Mouse (Mus musculus) heart, postnatal 0 days (tissue): ENCODE results near the gene Lgals8. TPM values are rescaled to one million over a fixed set of nuclear protein-coding genes. Genes with fewer than 3 reads are reported as not detected.

Experiments used
- ATAC-seq: fragments of 200-750 bp; cut with Nextera tagmentation; 2 replicates; pipeline ENCODE4 v1.8.0; 2017; ENCODE audit warnings: low read depth, moderate number of reproducible peaks, moderate library complexity; ENCODE audit not compliant: insufficient read depth
- DNase-seq: peaks from one replicate; pipeline ENCODE4 v3.0.0-alpha.2; 2016; ENCODE audit warnings: low spot score
- H3K27ac ChIP-seq: fragments of 300-500 bp; sonication (generic); 2 replicates; pipeline ENCODE4 v1.5.1; 2014; ENCODE audit warnings: low read depth, mild to moderate bottlenecking
- H3K27me3 ChIP-seq: fragments of 300-500 bp; sonication (generic); 2 replicates; pipeline ENCODE4 v1.6.1; 2014; ENCODE audit warnings: low read length, mixed read lengths; ENCODE audit not compliant: control insufficient read depth, insufficient read depth
- H3K36me3 ChIP-seq: fragments of 300-500 bp; sonication (generic); replicated peaks from 2 replicates; pipeline ENCODE4 v1.6.1; 2014; ENCODE audit warnings: low read length, mixed read lengths; ENCODE audit not compliant: control insufficient read depth, insufficient read depth
- H3K4me1 ChIP-seq: fragments of 300-500 bp; sonication (generic); 2 replicates; pipeline ENCODE4 v1.6.1; 2014; ENCODE audit warnings: antibody characterized with exemption; ENCODE audit not compliant: control insufficient read depth, insufficient read depth
- H3K4me2 ChIP-seq: fragments of 300-500 bp; sonication (generic); 2 replicates; pipeline ENCODE4 v1.6.1; 2014; ENCODE audit warnings: low read depth, mild to moderate bottlenecking, low read length, moderate library complexity
- H3K4me3 ChIP-seq: fragments of 300-500 bp; sonication (generic); 2 replicates; pipeline ENCODE4 v1.5.1; 2014; ENCODE audit warnings: low read depth, low read length
- H3K9ac ChIP-seq: fragments of 300-500 bp; sonication (generic); replicated peaks from 2 replicates; pipeline ENCODE4 v1.6.1; 2014; ENCODE audit warnings: low read depth, low read length, mixed read lengths
- H3K9me3 ChIP-seq: fragments of 300-500 bp; sonication (generic); replicated peaks from 2 replicates; pipeline ENCODE4 v1.6.1; 2016; ENCODE audit warnings: low read length; ENCODE audit not compliant: control insufficient read depth
- CTCF ChIP-seq: IDR thresholded peaks from 2 replicates; pipeline ENCODE4 v1.5.1; 2016; ENCODE audit warnings: antibody characterized with exemption, control low read depth, low read depth
- EP300 ChIP-seq: IDR thresholded peaks from 2 replicates; pipeline ENCODE4 v1.6.1; 2016; ENCODE audit warnings: antibody characterized with exemption, low read depth
- WGBS: fragments of 180-500 bp; shearing (Covaris S2); extraction: QIAGEN DNeasy Blood & Tissue Kit; methylation state at CpG from one replicate; pipeline ENCODE4 v1.1.7; 2014; 5-methylcytosine and 5-hydroxymethylcytosine counted together
- polyA plus RNA-seq: library from polyadenylated mRNA; unstranded; fragments of >200 nt; fragmentation: Nextera tagmentation; extraction: Ambion mirVana; gene quantifications from 2 replicates; pipeline ENCODE4 v1.2.1, GENCODE M21; 2015
- total RNA-seq: library from RNA; depleted of rRNA; stranded (reverse); fragments of >200 nt; gene quantifications from 2 replicates; pipeline ENCODE4 v1.2.3, GENCODE M21; 2014; ENCODE audit warnings: low replicate concordance

Lgals8 gene
- total and polyA plus RNA-seq, 2 experiments from 2014 or later = 18.0 to 21.8 TPM

DNA sequence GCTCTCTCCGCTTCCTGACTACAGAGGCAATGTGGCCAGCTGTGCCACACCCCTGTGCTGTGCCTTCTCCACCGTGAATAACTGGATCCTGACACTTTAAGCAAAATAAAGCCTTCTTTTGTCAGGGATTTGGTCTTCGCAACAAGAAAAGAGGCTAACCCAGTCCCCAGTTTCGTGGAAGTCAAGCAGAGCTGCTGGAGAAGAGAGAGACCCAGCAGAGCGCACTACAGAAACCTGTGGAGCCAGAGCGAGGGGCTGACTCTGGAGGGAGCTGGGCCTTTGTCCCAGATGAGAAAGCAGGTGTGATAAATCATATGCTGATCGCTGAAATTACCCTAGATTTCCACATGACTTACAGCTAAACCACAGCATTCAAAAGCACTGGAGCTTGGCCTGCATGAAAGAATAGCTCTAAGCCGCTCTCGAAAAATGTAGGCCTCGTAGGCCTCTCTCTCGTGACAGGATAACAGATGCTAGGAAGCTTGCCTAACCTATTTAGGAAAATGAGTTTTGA is 38.6 kb upstream of the Lgals8 start:
- H3K9me3 ChIP-seq = no peaks in the 10 kb centered on the region
- no peaks in the 10 kb centered on the region for H3K4me1 ChIP-seq
- TF ChIP-seq CTCF (no peak), EP300 (no peak)
- H3K4me3 ChIP-seq = no peak overlapping the region
- H3K4me2 ChIP-seq = no peak overlapping the region
- no peak overlapping the region for H3K9ac ChIP-seq
- DNase-seq = no peak
- no peak for ATAC-seq
- 69% methylated on average over 11 of the region's 11 CpGs for WGBS
- no peaks in the 10 kb centered on the region for H3K27me3 ChIP-seq
- no peaks in the 10 kb centered on the region for H3K36me3 ChIP-seq
- H3K27ac ChIP-seq = peak overlapping the region; percentile 3; the same call in 1 of the 2 replicates

DNA sequence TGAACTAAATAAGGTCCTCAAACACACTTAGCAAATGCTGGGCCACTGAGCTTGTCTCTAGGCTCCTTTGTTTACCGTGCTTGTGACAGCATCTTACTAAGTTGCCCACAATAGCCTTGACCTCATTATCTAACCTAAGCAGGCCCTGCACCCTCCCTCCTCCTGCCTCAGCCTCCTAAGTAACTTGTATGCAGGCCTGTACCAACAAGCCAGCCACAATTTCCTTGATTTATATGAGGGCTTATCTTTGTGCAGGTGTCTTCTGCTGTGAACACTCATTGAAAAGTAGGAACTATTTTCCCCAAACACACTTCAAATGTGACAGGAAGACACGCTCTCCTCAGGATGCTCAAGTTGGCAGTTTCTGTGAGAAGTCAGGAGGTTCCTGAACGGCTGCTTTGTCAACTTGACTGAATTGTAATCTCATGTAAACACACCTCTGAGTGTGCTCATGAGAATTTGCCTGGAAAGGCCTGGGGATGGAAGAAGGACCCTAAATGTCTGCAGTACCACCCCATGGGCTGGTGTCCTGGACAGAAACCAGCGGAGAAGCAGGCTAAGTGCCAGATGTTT is 38.0 kb upstream of the Lgals8 start:
- TF ChIP-seq CTCF = no peak
- no peak for TF ChIP-seq EP300
- H3K9ac ChIP-seq = no peak overlapping the region
- no peak for ATAC-seq

DNA sequence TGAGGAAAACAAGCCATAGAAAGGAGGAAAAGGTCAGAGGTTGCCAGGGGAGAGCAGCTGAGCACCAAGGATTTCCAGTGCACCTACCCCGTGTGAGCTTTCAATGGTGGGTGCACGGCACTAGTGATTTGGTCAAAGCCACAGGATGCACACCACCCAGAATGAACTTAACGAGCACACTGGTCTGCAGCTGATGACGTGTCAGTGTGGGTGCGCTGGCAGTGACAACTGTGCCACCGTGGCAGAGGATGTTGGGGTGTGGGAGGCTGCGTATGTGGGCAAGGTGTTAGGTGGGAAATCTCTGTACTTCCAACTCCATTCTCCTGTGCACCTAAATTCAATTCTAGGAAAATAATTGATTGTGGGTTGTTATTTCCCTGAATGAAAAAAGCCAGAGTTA is 34.4 kb upstream of the Lgals8 start:
- Histone ChIP-seq H3K36me3 (no peaks in the 10 kb centered on the region), H3K27ac (no peak overlapping the region), H3K27me3 (no peaks in the 10 kb centered on the region), H3K9ac (no peak overlapping the region), H3K4me1 (no peaks in the 10 kb centered on the region), H3K9me3 (no peaks in the 10 kb centered on the region), H3K4me2 (no peak overlapping the region), H3K4me3 (no peak overlapping the region)
- no peak for ATAC-seq
- no peak for DNase-seq
- TF ChIP-seq CTCF = no peak
- TF ChIP-seq EP300 = no peak
- 74% methylated on average over 7 of the region's 7 CpGs for WGBS

More for the DNA sequence above, 38.0 kb upstream of the Lgals8 start:
- Histone ChIP-seq H3K9me3 (no peaks in the 10 kb centered on the region), H3K27me3 (no peaks in the 10 kb centered on the region), H3K4me3 (no peak overlapping the region), H3K36me3 (no peaks in the 10 kb centered on the region), H3K4me1 (no peaks in the 10 kb centered on the region), H3K27ac (peak overlapping the region; percentile 3; the same call in 1 of the 2 replicates), H3K4me2 (no peak overlapping the region)
- no peak for DNase-seq
- WGBS = 53% methylated on average over 4 of the region's 4 CpGs

DNA sequence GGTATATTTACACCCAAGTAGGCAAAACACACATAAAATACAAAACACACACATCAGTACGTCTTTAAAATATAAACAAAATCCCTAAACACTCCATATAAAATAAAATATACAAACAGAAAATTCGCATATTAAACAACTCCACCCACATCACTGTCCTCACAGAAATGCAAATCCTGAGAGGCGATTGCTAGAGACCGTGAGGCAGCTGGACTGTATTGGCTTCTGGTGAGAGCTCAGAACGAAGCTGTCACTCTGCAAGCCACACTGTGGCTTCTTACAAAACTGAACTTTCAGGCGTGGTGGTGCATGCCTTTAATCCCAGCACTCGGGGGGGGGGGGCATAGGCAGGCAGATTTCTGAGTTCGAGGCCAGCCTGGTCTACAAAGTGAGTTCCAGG is 33.1 kb upstream of the Lgals8 start:
- Histone ChIP-seq H3K9me3 (no peaks in the 10 kb centered on the region), H3K27me3 (no peaks in the 10 kb centered on the region), H3K9ac (no peak overlapping the region), H3K4me1 (no peaks in the 10 kb centered on the region), H3K4me3 (no peak overlapping the region), H3K27ac (no peak overlapping the region), H3K36me3 (no peaks in the 10 kb centered on the region), H3K4me2 (no peak overlapping the region)
- TF ChIP-seq EP300 (no peak), CTCF (no peak)
- 61% methylated on average over 8 of the region's 8 CpGs for WGBS
- DNase-seq (no peak), ATAC-seq (no peak)

DNA sequence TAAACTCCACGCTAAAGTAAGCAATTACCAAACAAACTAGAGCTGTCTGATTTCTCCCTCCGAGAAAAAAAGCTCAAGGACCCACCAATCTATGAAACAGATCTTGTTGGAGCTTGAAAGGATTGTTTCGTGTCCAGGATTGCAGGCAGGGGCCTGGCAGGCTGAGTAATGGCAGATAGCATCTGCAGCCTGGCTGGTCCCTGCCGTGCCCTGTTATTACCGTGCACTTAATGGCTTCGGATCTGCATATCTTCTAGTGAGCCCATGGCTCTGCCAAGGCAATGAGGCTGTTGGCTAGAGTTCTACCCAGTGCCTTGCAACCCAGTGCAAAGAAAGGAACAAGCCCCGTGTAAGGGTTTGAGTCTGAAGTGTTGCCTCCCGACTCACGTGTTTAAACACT is 30.0 kb upstream of the Lgals8 start:
- H3K9ac ChIP-seq = no peak overlapping the region
- WGBS = 81% methylated on average over 9 of the region's 9 CpGs
- no peak for TF ChIP-seq EP300
- no peak for TF ChIP-seq CTCF
- ATAC-seq (no peak), DNase-seq (no peak)
- H3K27me3 ChIP-seq = no peaks in the 10 kb centered on the region
- no peaks in the 10 kb centered on the region for H3K9me3 ChIP-seq
- no peak overlapping the region for H3K4me2 ChIP-seq
- H3K36me3 ChIP-seq = no peaks in the 10 kb centered on the region
- no peaks in the 10 kb centered on the region for H3K4me1 ChIP-seq
- H3K27ac ChIP-seq = no peak overlapping the region
- H3K4me3 ChIP-seq = no peak overlapping the region

DNA sequence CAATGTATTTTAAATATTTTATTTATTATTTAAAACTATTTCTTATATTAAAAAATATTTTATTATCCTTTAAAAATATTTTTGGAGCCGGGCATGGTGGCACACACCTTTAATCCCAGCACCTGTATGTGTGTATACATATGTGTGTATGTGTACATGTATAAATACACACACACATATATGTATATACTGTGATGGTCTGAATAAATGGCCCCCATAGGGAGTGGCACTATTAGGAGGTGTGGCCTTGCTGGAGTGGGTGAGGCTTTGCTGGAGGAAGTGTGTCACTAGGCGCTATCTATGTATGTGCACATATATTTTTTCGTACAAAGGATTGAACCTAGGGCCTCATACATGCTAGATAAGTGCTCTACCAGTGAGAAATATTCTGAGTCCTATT is 27.8 kb upstream of the Lgals8 start:
- ATAC-seq = no peak
- Histone ChIP-seq H3K27ac (no peak overlapping the region), H3K9me3 (no peaks in the 10 kb centered on the region), H3K36me3 (no peaks in the 10 kb centered on the region), H3K27me3 (no peaks in the 10 kb centered on the region), H3K9ac (no peak overlapping the region), H3K4me2 (no peak overlapping the region), H3K4me1 (no peaks in the 10 kb centered on the region), H3K4me3 (no peak overlapping the region)
- TF ChIP-seq CTCF (no peak), EP300 (no peak)
- no peak for DNase-seq
- WGBS = 84% methylated on average over 3 of the region's 3 CpGs
